Mouse (Mus musculus): Measurements from ENCODE around the gene Fmod. TPM values are rescaled to one million over a fixed set of nuclear protein-coding genes. Genes with fewer than 3 reads are reported as not detected.

Fmod gene
- total RNA-seq, 2 experiments from 2014 or later = 33.0 to 107 TPM

DNA sequence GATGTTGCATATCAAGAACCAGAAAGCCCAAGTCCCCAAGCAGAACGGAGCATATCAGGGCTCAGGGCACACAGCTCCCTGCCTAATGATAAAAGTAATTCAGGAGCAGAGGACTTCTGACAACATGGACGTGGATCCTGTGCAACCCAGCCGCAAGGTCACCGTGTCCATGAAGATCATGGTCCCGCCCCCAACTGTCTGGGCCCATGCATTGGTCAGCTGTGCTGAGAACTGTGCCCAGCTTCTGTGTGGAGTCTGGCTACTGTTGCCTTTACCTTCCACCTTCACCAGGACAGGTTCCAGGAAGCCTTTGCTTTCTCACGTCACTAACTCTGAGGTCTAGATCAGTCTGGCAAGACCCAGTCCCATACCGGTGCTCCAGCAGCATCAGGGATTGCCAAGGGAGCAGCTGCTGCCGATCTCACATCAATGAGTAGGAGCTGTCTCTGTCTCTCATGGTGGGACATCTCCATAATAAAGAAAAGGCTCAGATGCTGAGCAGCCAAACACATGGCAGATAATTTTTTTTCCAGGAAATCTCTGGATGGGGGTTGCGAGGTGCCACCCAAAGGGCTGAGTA, 18.7 kb downstream of the Fmod start:
- DNase-seq = no peak

DNA sequence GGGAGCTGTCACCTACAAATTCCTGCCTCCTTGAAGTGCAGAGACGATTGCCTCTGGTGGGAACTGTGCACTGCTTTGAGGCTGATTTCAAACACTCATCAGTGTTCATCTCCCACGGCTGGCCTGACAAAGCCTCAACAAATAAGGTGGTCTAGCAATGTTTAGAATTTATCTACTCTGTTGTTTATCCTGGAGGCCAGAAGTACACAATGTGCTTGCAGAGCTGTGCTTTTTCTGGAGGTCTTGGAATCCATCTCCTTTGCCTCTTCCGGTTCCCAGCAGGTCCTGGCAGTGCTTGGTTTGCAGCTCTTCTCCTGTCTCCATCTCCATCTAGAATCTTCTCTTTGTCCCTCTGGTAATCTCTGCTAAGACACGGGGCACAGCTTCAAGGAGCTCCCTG, 19.2 kb downstream of the Fmod start:
- DNase-seq = no peak

DNA sequence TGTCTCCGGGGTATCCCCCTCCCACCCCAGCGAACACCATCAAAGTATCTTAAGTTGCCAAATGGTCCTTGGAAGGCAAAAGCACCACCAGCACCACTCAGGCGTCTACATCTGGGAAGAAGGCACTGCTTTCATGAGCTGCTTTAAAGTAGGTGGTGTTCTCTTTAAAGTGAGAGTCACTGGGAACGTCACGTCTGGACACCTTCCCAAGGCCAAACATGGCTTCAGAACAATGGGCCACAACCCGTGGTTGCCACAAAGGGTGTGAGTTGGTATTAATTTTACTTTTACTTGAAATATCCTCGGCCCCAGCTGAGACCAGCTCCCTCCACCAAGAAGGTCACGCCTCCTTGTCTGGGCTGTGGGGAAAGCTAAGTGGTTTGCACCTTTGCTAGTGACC, 20.7 kb downstream of the Fmod start:
- no peak for DNase-seq

DNA sequence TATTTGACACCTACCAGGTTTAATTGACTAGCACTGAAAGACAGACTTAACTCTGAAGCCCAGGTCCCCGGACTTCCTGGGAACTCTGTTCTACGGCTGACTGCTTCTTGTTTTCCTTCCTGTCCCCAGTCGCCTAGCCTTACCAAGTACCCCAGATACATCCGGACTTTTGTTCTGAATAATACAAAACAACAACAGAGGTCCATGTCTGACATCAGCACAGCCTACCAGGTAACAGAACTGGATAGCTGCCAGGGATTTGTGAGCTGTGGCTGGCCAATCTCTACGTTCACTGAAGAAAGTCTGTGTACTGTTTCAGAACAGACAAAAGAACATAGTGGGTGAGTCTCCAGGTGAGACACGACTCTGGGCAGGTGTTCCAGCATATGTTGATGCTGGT, 21.8 kb downstream of the Fmod start:
- DNase-seq = no peak

DNA sequence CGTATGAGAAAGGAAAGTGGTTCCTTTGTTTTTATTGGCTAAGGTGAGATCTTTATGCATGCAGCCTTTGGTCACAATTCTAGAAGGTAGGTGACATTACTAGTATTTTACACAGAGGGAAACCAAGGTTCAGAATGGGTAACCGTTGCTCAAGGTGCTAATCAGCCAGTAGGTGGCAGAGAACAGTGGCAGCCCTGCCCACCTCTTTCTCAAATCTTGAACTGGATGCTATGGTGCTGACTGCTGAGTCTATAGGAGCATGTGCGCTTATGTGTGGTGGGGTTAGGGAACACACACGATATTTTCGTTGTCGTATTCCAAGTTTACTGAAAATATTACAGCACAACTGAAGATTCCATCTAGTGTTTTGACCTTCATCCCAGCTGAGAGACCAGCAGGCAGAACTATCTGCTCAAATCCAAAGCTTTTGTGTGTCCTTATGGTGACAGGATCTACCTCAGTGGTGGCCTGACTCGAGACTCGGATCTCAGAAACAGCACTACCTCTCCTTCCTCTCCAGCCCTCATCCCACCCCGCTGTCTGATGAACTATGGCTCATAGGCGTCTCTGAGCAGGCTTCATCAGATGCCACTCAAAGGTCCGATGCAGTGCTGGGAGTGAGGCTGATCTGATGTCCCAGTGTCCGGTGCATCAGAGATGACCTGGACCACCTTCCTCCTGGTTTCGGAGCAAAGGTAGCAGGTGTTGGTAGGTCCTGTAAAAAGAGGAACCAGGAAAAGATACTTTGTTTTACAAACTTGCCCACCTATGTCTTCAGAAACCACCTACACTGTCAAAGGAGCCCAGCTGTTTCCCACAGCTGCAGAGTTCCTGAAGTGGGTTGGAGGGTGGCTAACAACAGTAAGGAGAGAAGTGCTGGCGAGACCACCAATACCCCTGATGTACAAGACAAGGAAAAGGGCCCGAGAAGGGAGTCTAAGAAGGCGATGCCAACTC, 23.0 kb downstream of the Fmod start:
- no peak for DNase-seq

DNA sequence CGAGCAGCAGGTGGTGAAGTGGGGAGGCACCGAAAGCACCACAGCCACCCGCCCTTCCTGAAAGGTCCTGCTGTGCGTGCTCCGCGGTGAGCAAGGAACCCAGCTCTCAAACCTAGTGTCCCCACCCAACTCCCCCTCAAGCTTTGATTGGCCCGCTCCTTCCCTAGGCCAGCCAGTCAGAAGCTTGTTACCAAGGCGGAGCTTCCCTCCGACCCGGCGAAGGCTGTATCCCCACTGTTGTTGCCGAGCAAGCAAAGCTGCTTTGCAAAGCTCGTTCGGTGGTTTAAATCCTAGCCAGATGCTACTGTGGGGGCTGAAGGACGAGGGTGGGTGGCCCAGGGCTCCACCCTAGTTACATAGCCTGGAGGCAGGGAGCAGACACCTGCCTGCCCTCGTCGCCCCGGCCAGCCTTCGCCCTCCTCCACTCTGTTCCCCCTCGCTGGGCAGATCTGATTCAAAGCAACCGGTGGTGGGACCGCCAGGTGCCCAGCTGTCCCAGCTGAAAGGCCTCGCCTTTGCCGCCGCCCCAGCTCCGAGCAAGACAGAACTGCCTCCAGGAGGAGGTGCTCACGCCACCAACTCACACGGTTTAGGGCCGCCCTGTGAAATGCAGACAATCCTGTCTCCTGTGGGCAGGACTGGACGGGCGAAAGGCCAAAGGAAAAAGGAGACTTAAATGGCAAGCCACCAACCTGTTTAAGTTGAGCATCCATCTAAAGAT, 24.0 kb downstream of the Fmod start:
- DNase-seq = peak; percentile 94

DNA sequence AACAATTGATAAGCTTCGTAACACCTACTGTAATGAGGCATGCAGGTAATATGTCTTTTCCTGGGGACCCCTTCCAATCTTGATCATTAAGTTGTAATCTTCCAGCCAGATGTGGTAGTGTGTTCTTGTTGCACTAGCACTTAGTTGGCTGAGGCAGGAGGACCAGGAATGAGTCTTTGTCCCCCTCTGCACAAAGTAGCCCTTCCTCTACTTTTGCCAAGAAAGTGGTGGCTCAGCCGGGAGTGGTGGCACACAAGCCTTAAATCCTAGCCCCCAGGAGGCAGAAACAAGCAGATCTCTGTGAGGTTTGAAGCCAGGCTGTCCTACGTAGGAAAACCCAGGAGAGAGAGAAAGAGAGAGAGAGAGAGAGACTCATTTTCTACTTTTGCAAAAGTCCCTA, 24.9 kb downstream of the Fmod start:
- DNase-seq = no peak

DNA sequence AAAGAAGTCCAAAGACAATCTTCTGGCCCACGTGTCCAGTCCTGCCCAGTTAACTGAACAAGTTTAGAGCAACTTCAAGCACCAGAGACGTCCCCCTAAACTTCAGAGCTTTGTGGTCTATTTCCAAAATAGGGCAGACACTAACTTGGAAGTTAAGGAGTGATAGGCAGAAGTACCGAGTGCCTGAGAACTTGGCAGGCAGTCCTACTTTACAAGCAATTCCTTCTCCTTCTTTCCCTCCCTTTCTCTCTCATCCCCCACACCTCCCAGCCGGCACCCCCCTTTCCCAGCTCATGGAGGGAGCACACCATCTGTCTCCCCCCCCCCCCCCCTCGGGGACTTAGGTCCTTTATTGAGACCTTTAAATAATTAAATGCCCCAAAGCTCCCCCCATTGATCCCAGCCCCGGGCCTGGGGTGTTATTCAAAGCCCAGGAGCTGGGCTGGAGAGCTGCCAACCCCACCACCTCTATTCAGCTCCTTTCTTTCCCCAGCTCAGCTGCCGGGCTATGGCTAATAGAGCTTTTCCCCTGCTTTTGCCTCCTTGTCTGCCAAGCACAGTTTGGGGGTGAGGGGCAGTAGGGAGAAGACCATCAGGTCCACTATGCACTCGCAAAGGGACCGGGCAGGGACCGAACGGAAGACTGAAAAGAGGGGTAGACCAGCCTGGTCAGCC, 25.5 kb downstream of the Fmod start:
- DNase-seq = no peak

DNA sequence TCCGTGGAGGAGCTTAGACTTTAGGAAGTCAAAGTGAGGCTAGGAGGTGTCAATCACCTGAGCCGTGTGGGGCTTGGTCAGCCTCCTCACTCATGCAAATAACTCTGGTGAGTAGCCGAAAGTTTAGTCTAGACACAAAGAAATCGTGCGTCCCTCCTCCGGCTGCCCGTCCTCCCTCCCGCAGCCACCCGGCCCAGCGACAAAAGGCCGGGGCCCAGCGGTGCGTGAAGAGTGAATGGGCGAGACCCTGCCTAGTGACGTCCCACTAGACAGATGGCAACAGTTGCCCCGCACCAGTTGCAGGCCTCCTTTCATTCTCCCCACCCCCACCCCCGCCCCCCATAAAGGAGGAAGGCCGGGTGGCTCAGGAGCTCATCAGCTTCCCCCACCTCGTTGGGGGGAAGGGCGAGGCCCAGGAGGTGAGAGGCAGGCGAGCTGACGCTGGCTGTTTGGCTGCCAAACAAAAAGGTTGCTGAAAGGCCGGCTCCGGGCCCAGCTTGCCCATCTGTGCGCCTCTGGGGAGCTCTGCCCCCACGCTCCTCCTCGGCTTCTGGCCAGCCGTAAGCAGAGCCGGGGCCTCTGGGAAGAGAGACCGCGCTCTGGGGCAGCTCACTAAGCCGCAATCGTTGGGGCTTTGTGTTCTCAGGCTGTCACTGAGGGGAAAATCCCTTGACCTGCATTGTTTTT, 26.2 kb downstream of the Fmod start:
- DNase-seq = peak; percentile 75

DNA sequence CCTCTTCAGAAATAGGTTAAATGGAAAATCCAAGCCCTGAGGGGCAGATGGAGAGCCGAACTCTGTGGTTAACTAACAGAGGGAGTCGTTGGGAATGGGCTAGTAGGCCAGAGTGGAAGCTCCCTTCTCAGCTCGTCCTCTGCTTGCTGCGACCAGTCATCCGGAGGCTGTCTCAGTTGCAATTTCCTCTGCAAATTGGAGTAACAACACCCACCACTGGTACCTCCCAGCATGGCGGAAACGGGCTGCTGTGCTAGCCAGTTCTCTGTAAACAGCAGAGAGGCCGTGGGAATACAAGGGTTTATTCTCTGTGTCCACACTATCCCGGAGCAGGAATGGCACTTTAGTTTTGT, 26.7 kb downstream of the Fmod start:
- no peak for DNase-seq

DNA sequence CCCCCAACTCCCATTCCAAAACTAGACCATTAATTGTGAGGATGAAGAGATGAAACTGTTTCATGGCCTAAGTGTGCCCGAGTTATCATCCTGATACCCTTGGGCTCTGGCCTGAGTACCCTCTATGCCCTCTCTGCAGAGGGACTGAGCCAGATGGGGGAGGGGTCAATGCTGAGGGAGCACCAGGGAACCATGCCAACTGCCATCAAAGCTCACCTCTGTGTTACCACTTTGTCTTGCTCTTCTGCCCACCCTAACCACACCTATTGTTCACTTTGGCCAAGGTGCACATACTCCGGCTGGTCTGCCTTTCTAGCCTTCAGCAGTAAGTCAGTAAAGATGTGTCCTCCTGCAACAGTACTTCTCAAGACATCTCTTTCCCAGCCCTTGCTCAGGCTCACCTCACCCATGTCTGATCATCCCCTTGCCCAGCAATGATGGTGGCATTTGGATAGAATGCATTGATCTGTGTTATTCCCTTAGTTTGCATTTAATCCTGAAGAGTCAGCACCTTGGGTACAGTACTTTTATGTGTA, 27.3 kb downstream of the Fmod start:
- DNase-seq = no peak

DNA sequence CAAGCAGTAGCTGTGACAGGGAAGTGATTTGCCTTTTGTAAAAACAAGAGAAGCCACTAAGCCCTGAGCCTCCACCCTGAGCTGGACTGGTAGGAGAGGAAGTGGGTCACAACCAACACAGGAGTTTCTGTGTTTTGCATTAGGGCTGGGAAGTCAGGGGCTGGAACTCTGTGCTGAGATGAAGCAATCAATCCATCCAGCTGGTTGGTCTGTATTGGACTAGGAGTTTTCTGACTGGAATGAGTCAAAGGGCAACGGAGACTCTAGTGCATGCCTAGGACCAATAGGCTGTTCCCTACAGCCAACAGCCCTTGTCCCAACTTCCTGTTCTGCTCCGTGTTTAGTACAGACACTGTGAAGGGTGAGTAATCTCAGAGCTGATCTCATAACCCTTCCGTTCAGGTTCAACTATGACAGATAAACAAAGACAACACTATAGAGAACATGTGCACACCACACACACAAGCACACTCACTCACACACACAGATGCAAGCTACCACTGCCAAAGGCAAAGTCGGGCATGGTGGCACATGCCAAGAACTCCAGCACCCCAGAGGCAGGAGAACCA, 28.3 kb downstream of the Fmod start:
- DNase-seq = peak; percentile 48

DNA sequence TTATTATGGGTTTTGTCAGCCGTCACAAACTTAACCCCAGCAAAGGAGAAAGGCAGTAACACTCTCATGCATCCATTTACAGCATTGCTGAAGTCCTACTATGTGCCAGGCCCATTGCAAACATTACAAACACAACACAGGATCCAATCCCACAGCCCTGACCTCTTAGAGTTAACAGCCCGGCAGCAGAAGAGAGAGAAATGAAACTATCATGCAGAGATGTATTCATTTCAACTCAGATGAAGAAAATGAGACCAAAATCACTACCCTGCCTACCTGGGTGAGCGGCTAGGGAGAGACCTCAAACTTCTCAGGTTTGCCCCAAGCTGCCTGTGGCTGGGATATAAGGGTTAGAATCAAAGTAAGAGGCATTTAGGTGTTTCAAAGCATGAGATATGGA, 29.5 kb downstream of the Fmod start:
- no peak for DNase-seq

DNA sequence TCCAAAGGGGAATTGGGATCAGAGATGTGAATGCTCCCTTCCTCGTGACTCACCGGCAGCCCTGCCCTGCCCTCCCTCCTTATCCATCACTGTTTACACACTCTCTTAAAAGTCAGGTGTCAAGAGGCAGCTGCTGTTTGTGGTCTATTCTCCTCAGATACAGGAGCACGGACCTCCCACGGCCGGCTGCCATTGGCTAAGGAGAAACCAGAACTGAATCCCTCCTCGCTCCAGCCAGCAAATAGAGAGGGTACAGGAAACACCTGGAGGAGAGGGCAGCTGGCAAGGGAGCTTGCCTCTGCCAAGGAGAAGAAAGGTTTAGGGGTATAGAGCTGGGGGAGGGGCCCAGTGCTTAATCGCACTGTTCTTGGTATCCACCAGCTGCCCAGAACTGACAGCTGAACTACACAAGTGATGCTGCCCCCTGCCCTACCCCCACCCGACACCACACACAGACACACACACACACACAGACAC, 30.1 kb downstream of the Fmod start:
- peak; percentile 69 for DNase-seq

DNA sequence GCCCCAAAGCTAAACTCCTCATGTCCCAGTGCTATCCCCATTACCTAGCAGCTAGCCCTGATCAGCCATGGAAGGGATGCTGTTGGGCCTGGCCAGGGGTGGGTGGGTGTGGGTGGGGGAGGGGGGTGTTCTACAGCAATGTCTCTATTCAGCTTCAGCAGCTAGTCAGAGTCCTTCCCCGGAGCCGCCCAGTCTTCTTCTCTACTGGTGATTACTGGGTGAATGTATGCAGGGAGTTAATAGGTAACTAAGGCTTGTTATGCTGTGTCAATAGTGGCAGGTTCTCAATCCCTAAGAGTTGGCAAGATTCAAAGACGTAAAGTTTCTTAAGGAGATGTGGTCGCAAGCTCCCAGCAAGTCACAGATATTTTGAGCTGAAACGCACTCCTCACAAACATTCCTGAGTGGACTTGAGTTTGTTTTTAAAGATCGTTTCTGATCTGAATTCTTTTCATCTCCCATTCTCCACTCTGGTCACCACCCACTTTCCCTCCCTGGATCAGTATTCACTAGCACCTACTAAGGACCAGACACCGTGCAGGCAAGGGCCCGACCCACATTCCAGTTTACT, 33.1 kb downstream of the Fmod start:
- no peak for DNase-seq

DNA sequence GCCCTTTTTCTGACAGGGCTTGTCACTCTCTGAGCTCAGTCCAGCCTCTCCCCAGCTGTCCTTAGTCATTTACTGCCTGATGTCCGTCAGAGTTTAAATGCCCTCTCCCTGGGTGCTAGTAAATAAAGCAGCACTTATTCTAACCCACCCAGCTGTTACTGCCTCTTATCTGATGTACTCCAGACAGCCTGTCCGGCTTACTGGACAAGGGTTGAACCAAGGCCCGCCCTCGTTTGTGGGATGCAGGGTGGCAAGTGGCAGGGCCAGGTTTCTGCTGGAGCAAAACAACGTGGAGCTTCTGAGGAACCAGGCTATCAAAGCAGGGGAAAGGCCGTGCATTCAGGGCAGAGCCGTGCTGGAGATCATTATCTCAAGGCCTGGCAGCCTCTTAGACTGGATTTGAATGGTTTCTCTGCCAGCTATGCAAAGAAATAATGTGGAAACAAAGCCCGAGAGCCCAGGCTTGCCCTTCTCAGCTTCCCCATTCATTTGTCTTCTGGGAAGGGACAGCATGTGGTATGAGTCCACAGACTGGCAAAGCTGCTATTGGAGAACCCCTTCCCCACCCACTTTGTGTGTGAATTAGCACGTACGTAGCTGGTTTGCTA, 34.5 kb downstream of the Fmod start:
- DNase-seq = no peak

DNA sequence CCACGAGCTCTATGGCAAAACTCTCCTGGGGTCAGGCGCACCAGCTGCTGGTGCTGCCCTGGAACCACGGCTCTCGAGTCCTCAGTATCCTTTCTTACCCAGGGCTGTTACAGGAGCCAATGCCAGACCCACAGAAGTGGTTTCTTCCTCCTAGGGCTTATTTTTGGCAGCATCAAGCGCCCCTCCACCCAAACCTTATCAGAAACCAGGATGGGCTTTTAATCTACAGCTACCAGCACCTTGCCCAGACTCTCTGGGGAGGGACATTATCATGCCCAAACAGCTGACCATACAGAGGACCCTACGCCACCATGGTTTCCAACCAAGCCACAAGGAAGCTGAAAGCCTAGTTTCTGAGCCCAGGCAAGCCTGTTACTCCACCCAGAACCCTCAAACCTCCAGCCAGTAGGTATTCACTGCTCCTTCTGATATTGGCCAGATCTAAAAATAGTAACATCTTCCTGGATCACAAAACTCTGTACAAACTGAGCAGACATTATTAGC, 36.1 kb downstream of the Fmod start:
- no peak for DNase-seq

DNA sequence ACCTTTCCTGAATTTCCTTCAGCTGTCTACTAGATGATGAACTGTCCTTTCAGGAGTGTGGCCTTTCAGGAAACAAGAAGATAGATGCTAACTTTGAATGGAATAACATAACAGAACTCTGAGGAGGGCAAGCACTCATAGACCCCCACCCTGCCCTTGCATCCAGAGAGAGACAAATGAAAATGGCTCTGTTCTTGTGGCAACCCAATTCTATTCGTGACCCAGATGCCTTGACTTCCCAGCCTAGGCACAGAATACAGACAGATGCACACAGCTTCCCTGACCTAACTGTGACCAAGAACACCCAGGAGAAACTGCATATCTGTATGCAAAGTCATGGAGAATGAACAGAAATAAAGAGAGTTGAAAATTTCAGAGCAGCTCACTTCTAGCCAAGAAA, 36.6 kb downstream of the Fmod start:
- DNase-seq = no peak

DNA sequence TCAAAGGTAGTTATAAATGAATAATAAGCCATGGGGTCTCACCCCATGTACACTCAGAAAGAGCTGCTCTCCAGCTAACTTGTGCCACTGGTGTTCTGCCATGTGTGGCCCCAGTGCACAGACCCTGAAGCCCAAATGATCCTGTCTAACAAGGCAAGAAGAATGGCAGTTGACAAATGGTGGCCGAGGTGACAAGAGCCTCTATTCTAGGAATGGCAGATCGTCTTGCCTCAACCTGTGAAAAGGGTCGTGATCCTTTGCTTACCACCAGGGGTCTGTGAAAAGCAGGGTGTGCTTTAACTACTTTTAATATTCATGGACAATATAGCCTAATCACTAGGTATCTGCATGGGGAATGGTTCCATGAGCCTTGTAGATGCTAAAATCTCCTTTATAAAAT, 37.1 kb downstream of the Fmod start:
- no peak for DNase-seq

DNA sequence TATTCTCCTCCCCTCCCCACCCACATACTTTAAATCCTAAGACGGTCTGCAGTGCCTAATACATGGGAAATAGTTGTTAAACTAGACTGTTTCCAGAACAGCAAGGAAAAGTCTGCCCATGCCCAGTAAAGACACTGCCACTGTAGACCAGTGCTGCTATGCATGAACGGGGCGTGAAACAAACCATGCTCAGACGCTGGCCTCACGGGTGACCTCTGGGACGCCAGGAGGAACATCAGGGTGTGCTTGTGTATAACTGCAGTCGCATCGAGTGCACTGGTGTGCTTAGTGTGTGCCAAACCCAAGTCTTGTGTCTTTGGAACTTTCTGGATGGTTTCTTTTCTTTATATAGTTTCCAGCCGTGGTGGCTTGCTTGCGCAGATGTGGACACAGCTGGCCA, 37.6 kb downstream of the Fmod start:
- no peak for DNase-seq
